Mouse (Mus musculus) kidney, adult 2 months (tissue): ENCODE measurements around the gene Pomp. TPM values are rescaled to one million over a fixed set of nuclear protein-coding genes. Genes with fewer than 3 reads are reported as not detected.
A peak's percentile ranks its signal among the peaks of the same experiment; 100 is the strongest.

Experiments
- DNase-seq: peaks from one replicate; pipeline ENCODE4 v3.0.0; 2021
- H3K27ac ChIP-seq: fragments of 200-500 bp; 2 replicates; pipeline ENCODE4 v1.5.1; 2012; ENCODE audit warnings: low read depth, low read length, control low read depth, inconsistent platforms; ENCODE audit not compliant: insufficient read depth
- H3K27me3 ChIP-seq: fragments of 200-500 bp; replicated peaks from 2 replicates; pipeline ENCODE4 v1.6.1; 2012; ENCODE audit warnings: mild to moderate bottlenecking, moderate library complexity, low read length, inconsistent platforms; ENCODE audit not compliant: control insufficient read depth, insufficient read depth
- H3K36me3 ChIP-seq: fragments of 200-500 bp; 2 replicates; pipeline ENCODE4 v1.6.1; 2012; ENCODE audit warnings: mild to moderate bottlenecking, moderate library complexity, low read length, inconsistent platforms; ENCODE audit not compliant: control insufficient read depth, insufficient read depth
- H3K4me1 ChIP-seq: fragments of 200-500 bp; 2 replicates; pipeline ENCODE4 v1.6.1; 2011; ENCODE audit warnings: low read length; ENCODE audit not compliant: control insufficient read depth, insufficient read depth
- H3K4me3 ChIP-seq: fragments of 200-500 bp; 2 replicates; pipeline ENCODE4 v1.5.1; 2011; ENCODE audit warnings: mild to moderate bottlenecking, low read depth, low read length, control low read depth; ENCODE audit not compliant: insufficient read depth
- CTCF ChIP-seq: fragments of 200-500 bp; conservative IDR thresholded peaks from 2 replicates; pipeline ENCODE4 v1.5.1; 2011; ENCODE audit warnings: low read depth, mild to moderate bottlenecking, control low read depth, low read length, moderate library complexity, mixed read lengths; ENCODE audit not compliant: insufficient read depth, insufficient read length
- POLR2A ChIP-seq: fragments of 200-500 bp; IDR thresholded peaks from one replicate; pipeline ENCODE4 v1.6.1; 2011; ENCODE audit warnings: low read depth, low read length, control low read depth
- WGBS: fragments of 180-500 bp; shearing (Covaris S2); methylation state at CpG from one replicate; pipeline ENCODE4 v1.1.7; 2018; 5-methylcytosine and 5-hydroxymethylcytosine counted together
- polyA plus RNA-seq: library from polyadenylated mRNA; depleted of rRNA; stranded (reverse); fragments of >200 nt; gene quantifications from 2 replicates; pipeline ENCODE4 v1.2.3, GENCODE M21; 2012

Gene Pomp
- polyA plus RNA-seq, 1 experiment, result 109 TPM

GRCm38 (mm10) chr5:147832842-147833241, 27.4 kb upstream of the Pomp start:
- TF ChIP-seq CTCF, result no peak
- TF ChIP-seq POLR2A, result no peak
- Histone ChIP-seq H3K4me1 (no peaks in the 10 kb centered on the region), H3K27me3 (no peaks in the 10 kb centered on the region), H3K4me3 (no peak overlapping the region), H3K36me3 (no peaks in the 10 kb centered on the region), H3K27ac (no peak overlapping the region)
- 37% methylated on average over 14 of the region's 14 CpGs for WGBS
- no peak for DNase-seq

DNA sequence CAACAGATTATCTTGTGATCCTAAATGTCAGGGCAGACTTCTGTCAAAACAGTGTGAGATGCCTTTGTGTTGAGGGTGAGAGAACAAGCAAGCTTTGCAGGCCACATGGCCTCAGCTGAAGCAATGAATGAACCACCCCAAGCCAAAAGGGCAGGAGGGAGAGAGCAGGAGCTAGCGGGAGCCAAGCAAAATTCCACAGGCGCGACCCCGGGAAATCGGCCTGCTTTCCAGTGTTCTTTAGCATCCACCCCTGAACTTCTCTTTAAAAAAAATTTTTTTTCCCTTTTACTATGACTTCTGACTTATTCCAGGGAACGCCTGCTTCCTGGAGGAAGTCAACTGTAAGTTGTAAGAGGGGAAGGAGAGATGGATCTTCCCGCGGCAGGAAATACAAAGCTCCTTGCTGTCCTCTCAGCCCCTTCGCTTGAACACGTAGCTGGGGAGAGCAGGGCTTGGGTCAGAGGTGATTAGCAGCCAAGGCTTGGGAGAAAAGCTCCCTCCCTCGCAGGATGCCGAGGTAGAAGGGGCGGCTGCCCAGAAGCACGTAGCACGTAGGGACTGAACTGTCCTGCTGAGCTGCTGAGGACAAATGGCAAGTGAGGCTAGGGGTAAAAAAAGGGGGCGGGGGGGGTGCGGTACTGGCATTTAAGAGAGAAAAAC, 25.3 kb upstream of the Pomp start:
- Histone ChIP-seq H3K27ac (no peak overlapping the region), H3K36me3 (no peaks in the 10 kb centered on the region), H3K4me3 (no peak overlapping the region), H3K27me3 (no peaks in the 10 kb centered on the region), H3K4me1 (no peaks in the 10 kb centered on the region)
- DNase-seq, result peak; percentile 49
- 17% methylated on average over 17 of the region's 17 CpGs for WGBS
- TF ChIP-seq CTCF (no peak), POLR2A (no peak)

DNA sequence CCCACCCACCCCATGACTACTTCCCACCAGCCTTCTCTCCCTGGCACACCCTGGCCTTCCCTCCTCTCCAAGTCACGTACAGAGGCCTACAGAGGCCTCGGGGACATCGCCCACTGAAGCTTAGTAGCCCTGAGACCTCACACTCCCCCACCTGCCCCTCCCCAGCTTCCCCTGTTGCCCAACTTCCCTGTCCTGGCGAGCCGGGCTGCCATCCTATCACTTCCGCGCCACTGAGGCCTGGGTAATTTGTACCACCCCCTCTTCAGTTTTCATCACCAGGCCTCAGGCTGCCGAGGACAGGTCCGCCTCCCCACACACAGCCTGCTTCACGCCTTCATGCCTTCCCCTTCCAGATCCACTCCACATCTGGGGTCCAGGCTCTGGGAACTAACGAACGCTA, 20.8 kb upstream of the Pomp start:
- H3K4me1 ChIP-seq, result no peaks in the 10 kb centered on the region
- TF ChIP-seq POLR2A (no peak), CTCF (no peak)
- H3K36me3 ChIP-seq, result no peaks in the 10 kb centered on the region
- no peak overlapping the region for H3K4me3 ChIP-seq
- H3K27me3 ChIP-seq, result no peaks in the 10 kb centered on the region
- no peak for DNase-seq
- no peak overlapping the region for H3K27ac ChIP-seq
- 78% methylated on average over 12 of the region's 12 CpGs for WGBS

DNA sequence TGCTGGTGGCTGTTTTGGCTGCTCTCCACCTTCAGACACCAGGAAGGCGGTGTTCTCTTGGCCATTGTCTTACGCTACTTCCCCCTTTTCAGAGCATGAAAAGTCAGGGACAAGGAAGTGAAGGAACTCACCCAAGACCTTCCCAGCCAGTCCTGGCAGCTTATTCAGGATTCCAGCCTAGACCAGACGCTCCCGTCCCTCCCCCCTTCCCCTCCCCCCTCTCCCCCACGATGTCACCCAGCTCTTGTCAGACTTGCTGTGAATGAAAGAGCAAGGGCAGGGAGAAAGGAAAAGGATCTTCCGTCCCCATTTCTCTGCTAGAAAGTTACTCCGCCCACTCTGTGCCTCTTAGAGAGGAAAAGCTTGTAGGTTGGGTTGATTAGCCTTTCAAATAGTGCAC, 16.9 kb upstream of the Pomp start:
- WGBS, result 59% methylated on average over 7 of the region's 7 CpGs

DNA sequence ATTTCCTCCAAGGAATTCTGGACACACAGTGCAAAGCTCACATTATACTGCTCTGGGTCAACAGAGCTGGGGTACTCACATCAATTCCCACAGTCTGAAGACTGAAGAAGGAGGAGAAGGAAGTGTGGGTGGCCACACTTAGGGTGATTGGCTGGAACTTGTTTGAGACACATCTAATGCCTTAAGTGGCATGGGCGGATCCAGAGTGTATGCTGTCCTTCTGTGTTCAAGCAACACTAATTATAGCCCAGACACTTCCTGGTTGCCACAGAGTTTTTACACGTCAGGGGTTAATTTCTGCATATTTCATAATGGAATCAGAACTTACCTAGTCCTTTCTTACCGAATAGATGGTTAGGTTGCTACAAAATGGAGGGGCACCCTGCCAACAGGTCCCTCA, 14.9 kb upstream of the Pomp start:
- no peaks in the 10 kb centered on the region for H3K27me3 ChIP-seq
- no peak overlapping the region for H3K4me3 ChIP-seq
- H3K27ac ChIP-seq, result no peak overlapping the region
- TF ChIP-seq POLR2A, result no peak
- TF ChIP-seq CTCF, result no peak
- 61% methylated on average over 3 of the region's 3 CpGs for WGBS
- DNase-seq, result no peak
- no peaks in the 10 kb centered on the region for H3K4me1 ChIP-seq
- no peaks in the 10 kb centered on the region for H3K36me3 ChIP-seq

More for the DNA sequence above, 16.9 kb upstream of the Pomp start:
- no peaks in the 10 kb centered on the region for H3K4me1 ChIP-seq
- DNase-seq, result no peak
- no peaks in the 10 kb centered on the region for H3K27me3 ChIP-seq
- H3K36me3 ChIP-seq, result no peaks in the 10 kb centered on the region
- no peak overlapping the region for H3K4me3 ChIP-seq
- TF ChIP-seq POLR2A (no peak), CTCF (no peak)
- no peak overlapping the region for H3K27ac ChIP-seq

GRCm38 (mm10) chr5:147847361-147847760, 12.9 kb upstream of the Pomp start:
- Histone ChIP-seq H3K27ac (no peak overlapping the region), H3K4me3 (no peak overlapping the region), H3K27me3 (no peaks in the 10 kb centered on the region), H3K4me1 (no peaks in the 10 kb centered on the region), H3K36me3 (no peaks in the 10 kb centered on the region)
- DNase-seq, result no peak
- WGBS, result 54% methylated on average over 5 of the region's 5 CpGs
- no peak for TF ChIP-seq POLR2A
- TF ChIP-seq CTCF, result no peak

DNA sequence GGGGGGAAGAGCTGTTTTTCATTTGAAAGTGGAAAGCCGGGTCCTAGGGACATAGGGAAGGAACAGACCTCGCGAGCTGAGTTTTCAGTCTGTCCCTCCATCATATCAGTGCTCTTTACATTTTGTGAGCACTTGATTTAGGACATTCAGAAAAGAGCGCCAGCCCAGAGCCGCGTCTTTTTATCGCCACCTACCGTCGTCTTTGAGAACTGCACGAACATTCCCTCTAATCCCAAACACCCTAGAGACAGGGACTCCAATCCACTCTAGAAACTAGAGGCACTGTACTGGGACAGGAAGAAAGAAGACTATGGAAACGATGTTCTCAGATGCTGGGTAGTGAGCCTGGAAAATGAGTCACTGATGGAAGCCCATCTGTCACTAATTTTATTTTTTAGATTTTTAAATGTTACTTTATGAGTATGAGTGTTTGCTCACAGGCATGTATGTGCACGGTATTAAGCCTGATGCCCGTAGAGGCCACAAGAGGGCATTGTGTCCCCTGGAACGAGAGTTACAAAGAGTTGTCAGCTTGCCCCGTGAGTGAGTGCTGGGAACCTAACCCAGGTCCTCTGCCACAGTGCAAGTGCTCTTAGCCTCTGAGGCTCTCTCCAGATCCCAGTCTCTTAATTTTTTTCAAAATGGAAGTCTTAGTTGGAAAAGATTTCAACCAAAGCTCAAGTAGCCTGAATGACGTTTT, 11.9 kb upstream of the Pomp start:
- TF ChIP-seq POLR2A, result no peak
- peak; percentile 82 for TF ChIP-seq CTCF
- Histone ChIP-seq H3K27ac (no peak overlapping the region), H3K27me3 (no peaks in the 10 kb centered on the region), H3K36me3 (no peaks in the 10 kb centered on the region), H3K4me1 (no peaks in the 10 kb centered on the region), H3K4me3 (no peak overlapping the region)
- peak; percentile 74 for DNase-seq
- WGBS, result 25% methylated on average over 16 of the region's 16 CpGs
